Mouse (Mus musculus) forebrain, embryonic 14.5 days (tissue): ENCODE data around the gene Olfr568. TPM values are rescaled to one million over a fixed set of nuclear protein-coding genes. Genes with fewer than 3 reads are reported as not detected.
A peak's percentile ranks its signal among the peaks of the same experiment; 100 is the strongest.

ENCODE experiments used
- ATAC-seq: fragments of 200-750 bp; cut with Nextera tagmentation; 2 replicates; pipeline ENCODE4 v1.8.0; 2017; ENCODE audit warnings: mild to moderate bottlenecking, moderate library complexity
- DNase-seq: peaks from one replicate; pipeline ENCODE4 v3.0.0-alpha.2; 2015; ENCODE audit warnings: low spot score
- H3K27ac ChIP-seq: fragments of 300-500 bp; sonication (generic); 2 replicates; pipeline ENCODE4 v1.5.1; 2014; ENCODE audit warnings: low read depth, mild to moderate bottlenecking, control low read depth, low read length, moderate library complexity
- H3K27me3 ChIP-seq: fragments of 300-500 bp; sonication (generic); replicated peaks from 2 replicates; pipeline ENCODE4 v1.6.1; 2014; ENCODE audit warnings: low read length, control low read depth, mixed read lengths; ENCODE audit not compliant: control insufficient read depth, insufficient read depth
- H3K36me3 ChIP-seq: fragments of 300-500 bp; sonication (generic); 2 replicates; pipeline ENCODE4 v1.6.1; 2014; ENCODE audit warnings: low read length, control low read depth; ENCODE audit not compliant: control insufficient read depth, insufficient read depth
- H3K4me1 ChIP-seq: fragments of 300-500 bp; sonication (generic); 2 replicates; pipeline ENCODE4 v1.6.1; 2014; ENCODE audit warnings: antibody characterized with exemption, low read length, control low read depth; ENCODE audit not compliant: control insufficient read depth, insufficient read depth
- H3K4me2 ChIP-seq: fragments of 300-500 bp; sonication (generic); 2 replicates; pipeline ENCODE4 v1.6.1; 2014; ENCODE audit warnings: mild to moderate bottlenecking, control low read depth, low read length
- H3K4me3 ChIP-seq: fragments of 300-500 bp; sonication (generic); 2 replicates; pipeline ENCODE4 v1.5.1; 2014; ENCODE audit warnings: low read depth, low read length, control low read depth
- H3K9ac ChIP-seq: fragments of 300-500 bp; sonication (generic); 2 replicates; pipeline ENCODE4 v1.6.1; 2014; ENCODE audit warnings: mild to moderate bottlenecking, low read length, control low read depth, moderate library complexity
- H3K9me3 ChIP-seq: fragments of 300-500 bp; sonication (generic); replicated peaks from 2 replicates; pipeline ENCODE4 v1.6.1; 2016; ENCODE audit warnings: low read length, control low read depth, mixed read lengths; ENCODE audit not compliant: control insufficient read depth
- WGBS: fragments of 180-500 bp; shearing (Covaris S2); extraction: QIAGEN DNeasy Blood & Tissue Kit; methylation state at CpG from one replicate; pipeline ENCODE4 v1.1.7; 2014; 5-methylcytosine and 5-hydroxymethylcytosine counted together
- polyA plus RNA-seq: library from polyadenylated mRNA; unstranded; fragments of >200 nt; fragmentation: Nextera tagmentation; extraction: Ambion mirVana; gene quantifications from 2 replicates; pipeline ENCODE4 v1.2.1, GENCODE M21; 2014

The Olfr568 gene
- polyA plus RNA-seq, result not detected in 2 replicates

DNA sequence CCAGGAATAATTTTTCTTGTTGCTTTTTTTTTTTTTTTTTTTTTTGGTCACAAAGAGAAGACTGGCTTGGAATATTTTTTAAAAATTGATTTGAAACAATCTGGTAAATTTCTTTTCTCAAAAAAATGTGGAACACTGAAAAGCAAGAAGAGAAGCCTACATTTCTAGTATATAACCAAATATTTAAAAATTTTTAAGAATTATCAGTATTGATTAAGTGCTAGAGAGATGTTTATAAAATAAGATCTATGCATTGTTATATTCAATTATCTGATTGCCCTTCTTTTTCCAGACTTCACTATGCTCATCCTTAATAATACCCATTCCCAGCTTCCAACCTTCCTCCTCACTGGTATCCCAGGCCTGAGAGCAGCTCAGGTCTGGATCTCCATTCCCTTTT, at the start of gene Olfr568:
Gene Olfr568 (plus strand): TSS at position 301 of the 400 bp plus-strand sequence.
- no peaks in the 10 kb centered on the region for H3K4me1 ChIP-seq
- H3K9me3 ChIP-seq, result no peaks in the 10 kb centered on the region
- ATAC-seq, result no peak
- no peaks in the 10 kb centered on the region for H3K27me3 ChIP-seq
- no peak for DNase-seq
- H3K9ac ChIP-seq, result no peak within 1 kb of the TSS
- H3K4me2 ChIP-seq, result no peak within 1 kb of the TSS
- H3K36me3 ChIP-seq, result no peaks in the 10 kb centered on the region
- H3K4me3 ChIP-seq, result no peak within 1 kb of the TSS
- H3K27ac ChIP-seq, result no peak within 1 kb of the TSS

DNA sequence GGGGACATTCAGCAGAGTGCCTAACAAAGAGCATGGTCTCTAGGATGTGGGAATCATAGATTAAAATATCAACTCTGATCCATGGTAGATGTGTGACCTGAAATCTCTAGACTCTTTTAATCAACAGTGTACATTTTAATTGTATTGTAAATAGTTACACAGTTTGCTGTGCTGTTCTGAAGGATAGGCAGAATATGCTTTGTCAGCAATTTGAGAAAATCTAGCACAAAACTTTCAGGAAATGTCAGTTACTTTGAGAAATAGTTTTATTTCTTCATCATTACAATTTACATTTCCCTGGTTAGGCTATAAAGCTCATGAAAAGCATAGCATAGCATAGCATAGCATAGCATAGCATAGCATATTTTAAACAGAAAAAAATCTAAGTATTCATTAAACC, 21.1 kb upstream of the Olfr568 start:
- Histone ChIP-seq H3K27ac (no peak overlapping the region), H3K27me3 (no peaks in the 10 kb centered on the region), H3K9me3 (no peaks in the 10 kb centered on the region), H3K36me3 (no peaks in the 10 kb centered on the region), H3K4me2 (no peak overlapping the region), H3K4me3 (no peak overlapping the region), H3K9ac (no peak overlapping the region), H3K4me1 (no peaks in the 10 kb centered on the region)
- no peak for ATAC-seq
- no peak for DNase-seq

DNA sequence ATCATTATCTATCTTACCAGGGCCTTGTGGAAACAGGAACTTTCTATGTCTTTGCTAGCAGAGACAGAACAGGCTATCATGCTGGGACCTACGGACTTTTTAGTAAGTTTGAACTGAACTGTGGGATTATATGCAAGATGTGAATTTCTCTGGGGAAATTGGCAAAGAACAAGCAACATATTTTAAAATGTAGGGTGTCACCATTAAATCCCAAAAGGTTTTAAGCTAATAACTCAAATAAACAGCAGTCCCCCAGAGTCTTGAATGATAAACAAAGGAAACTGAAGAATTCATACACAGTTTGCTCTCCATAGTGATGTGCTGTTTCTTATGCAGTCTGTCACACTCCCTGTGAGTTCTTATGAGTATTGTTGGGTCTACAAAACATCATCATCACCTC, 18.3 kb upstream of the Olfr568 start, which contains the start of gene Olfr566:
Gene Olfr566 (minus strand): TSS at position 101 of the 400 bp plus-strand sequence.
- Histone ChIP-seq H3K36me3 (no peaks in the 10 kb centered on the region), H3K4me1 (no peaks in the 10 kb centered on the region), H3K9ac (no peak within 1 kb of the TSS), H3K4me2 (no peak within 1 kb of the TSS), H3K4me3 (no peak within 1 kb of the TSS), H3K27me3 (no peaks in the 10 kb centered on the region), H3K9me3 (no peaks in the 10 kb centered on the region), H3K27ac (no peak within 1 kb of the TSS)
- no peak for DNase-seq
- ATAC-seq, result no peak
- WGBS, result 77% methylated on average over 1 of the region's 1 CpGs

DNA sequence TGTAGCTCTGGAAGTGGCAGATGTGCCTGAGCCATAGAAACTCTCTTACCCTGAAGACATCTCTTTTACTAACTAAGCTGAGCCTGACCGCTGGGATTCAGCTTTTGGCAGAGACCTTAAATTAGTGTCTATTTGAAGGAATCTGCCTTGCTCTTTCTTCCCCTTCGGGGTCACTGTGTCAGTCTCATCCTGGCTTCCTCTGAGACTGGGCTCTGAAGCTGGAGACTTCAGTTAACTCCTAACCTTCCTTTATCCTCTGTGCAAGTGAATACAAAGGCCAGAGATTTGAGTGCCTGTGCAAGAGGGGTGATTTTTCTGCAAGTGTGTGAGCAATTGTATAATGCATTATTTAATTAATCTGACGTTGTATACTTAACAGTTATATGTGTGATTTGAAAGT, 13.9 kb downstream of the Olfr568 start, which contains the start of gene Olfr569:
Gene Olfr569 (minus strand): TSS at position 101 of the 400 bp plus-strand sequence.
- no peak for ATAC-seq
- 74% methylated on average over 3 of the region's 3 CpGs for WGBS
- H3K9me3 ChIP-seq, result no peaks in the 10 kb centered on the region
- no peak within 1 kb of the TSS for H3K9ac ChIP-seq
- no peak within 1 kb of the TSS for H3K4me2 ChIP-seq
- no peak within 1 kb of the TSS for H3K27ac ChIP-seq
- no peaks in the 10 kb centered on the region for H3K4me1 ChIP-seq
- DNase-seq, result no peak
- no peaks in the 10 kb centered on the region for H3K27me3 ChIP-seq
- H3K4me3 ChIP-seq, result no peak within 1 kb of the TSS
- H3K36me3 ChIP-seq, result no peaks in the 10 kb centered on the region

DNA sequence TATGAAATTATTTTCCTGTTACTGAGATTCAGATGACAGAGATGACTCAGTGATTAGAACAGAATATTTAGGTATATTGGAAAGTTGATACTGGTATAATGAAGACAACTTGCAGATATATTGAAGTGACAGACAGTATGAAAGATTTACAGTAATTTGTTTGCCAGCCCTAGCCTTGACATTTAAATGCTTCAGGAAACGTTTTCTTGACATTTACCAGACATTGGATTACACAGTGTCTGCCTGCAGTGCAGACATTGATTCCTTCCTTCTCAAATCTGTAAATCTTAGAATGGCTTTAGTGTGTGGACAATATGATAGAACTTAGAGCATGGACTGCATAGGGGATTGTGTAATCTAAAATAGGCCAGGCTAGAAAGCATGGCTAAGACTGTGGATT, 38.3 kb downstream of the Olfr568 start:
- no peaks in the 10 kb centered on the region for H3K4me1 ChIP-seq
- no peaks in the 10 kb centered on the region for H3K9me3 ChIP-seq
- H3K36me3 ChIP-seq, result no peaks in the 10 kb centered on the region
- no peak overlapping the region for H3K4me2 ChIP-seq
- H3K4me3 ChIP-seq, result no peak overlapping the region
- WGBS, result 56% methylated on average over 1 of the region's 1 CpGs
- H3K27me3 ChIP-seq, result no peaks in the 10 kb centered on the region
- no peak overlapping the region for H3K27ac ChIP-seq
- no peak overlapping the region for H3K9ac ChIP-seq
- ATAC-seq (no peak), DNase-seq (no peak)

DNA sequence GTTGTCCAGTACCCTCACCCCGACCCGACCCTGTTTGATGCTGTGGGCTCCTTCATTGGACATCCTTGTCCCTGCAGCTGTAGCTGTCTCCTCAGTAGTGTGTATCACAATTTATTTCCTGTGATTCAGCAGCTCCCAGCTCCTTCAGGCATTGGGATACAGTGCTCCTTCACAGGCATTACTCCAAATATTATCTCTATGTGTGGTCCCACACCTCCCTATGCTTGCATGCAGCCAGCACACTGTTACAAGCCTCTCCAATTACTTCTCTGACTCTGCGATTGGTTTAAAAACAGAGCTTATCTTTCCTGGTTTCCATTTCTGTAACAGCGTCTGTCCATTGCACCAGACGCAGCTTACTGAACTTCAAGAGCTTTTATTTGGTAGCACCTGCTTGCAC, 39.5 kb downstream of the Olfr568 start:
- WGBS, result 80% methylated on average over 5 of the region's 5 CpGs
- H3K4me2 ChIP-seq, result no peak overlapping the region
- H3K9ac ChIP-seq, result no peak overlapping the region

DNA sequence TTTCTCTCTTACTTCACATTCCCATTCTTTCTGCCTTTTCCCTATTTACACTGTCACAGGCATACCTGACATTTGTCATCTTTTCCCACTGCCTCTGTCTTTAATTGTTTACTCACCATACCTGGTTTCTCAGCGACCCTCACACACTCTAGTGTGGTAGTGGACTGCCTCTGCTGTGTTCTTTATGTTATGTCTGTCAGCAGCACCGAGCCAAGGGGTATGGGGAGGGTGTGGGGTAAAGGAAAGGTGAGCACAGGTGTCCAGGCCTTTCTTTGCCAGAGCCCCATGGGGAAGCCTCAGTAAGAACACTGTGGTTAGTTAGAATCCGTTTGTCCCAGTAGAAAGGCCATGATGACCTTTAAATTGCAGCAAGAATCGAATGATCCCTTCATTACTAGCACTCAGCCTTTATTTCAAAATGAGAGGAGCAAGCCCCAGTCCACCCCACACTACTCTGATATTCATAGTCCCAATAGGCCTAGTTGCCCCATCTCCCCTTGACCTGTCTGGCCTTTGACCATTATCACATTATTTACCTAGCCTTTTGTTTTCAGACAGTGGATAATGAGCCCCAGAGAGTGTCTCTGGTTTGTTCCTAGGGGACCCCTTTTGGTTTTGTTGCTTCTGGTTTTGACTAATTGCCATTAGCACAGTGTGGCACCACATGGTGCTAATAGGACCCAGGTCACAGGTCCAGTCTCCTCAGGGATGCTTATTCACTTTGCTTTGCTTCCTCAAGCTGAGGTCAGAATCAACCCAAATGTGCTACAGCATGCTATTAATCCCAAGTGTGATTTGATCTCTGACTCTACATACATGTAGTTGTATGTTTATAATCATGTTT, 40.3 kb downstream of the Olfr568 start, which contains the start of gene Olfr571:
Gene Olfr571 (minus strand): TSS at position 505 of the 844 bp plus-strand sequence.
- WGBS, result 62% methylated on average over 4 of the region's 4 CpGs
- H3K36me3 ChIP-seq, result no peaks in the 10 kb centered on the region
- no peaks in the 10 kb centered on the region for H3K27me3 ChIP-seq
- DNase-seq (no peak), ATAC-seq (no peak)
- H3K9ac ChIP-seq, result no peak within 1 kb of the TSS
- H3K4me3 ChIP-seq, result no peak within 1 kb of the TSS
- H3K4me2 ChIP-seq, result no peak within 1 kb of the TSS
- no peaks in the 10 kb centered on the region for H3K4me1 ChIP-seq
- H3K27ac ChIP-seq, result no peak within 1 kb of the TSS
- H3K9me3 ChIP-seq, result no peaks in the 10 kb centered on the region

More for the DNA sequence above, 39.5 kb downstream of the Olfr568 start:
- H3K4me3 ChIP-seq, result no peak overlapping the region
- peak; percentile 0 for DNase-seq
- no peak overlapping the region for H3K27ac ChIP-seq
- H3K4me1 ChIP-seq, result no peaks in the 10 kb centered on the region
- H3K36me3 ChIP-seq, result no peaks in the 10 kb centered on the region
- no peaks in the 10 kb centered on the region for H3K9me3 ChIP-seq
- H3K27me3 ChIP-seq, result no peaks in the 10 kb centered on the region
- no peak for ATAC-seq

DNA sequence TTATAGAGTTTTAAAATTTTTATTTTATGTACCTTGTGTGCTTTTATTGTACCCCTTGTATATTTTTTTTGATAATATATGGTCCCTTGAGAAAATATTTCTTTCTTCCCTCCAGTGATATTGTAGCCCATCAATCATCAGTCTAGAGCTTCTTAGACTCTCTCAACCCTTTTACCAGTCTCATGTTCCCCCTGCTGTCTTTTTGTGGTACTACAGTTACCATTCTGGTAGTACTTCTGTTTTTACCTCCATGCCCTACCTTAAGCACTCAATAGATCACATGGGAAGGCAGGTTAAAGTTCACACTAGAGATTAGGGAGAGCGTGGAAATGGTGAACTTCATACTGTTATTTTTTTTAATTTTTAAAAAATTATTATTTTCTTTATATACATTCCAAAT, 42.7 kb downstream of the Olfr568 start:
- H3K4me3 ChIP-seq, result no peak overlapping the region
- no peak overlapping the region for H3K27ac ChIP-seq
- no peaks in the 10 kb centered on the region for H3K27me3 ChIP-seq
- peak; percentile 81 for DNase-seq
- H3K4me2 ChIP-seq, result no peak overlapping the region
- no peaks in the 10 kb centered on the region for H3K4me1 ChIP-seq
- H3K9me3 ChIP-seq, result no peaks in the 10 kb centered on the region
- H3K36me3 ChIP-seq, result no peaks in the 10 kb centered on the region
- ATAC-seq, result peak; percentile 60; the same call in 1 of the 2 replicates
- H3K9ac ChIP-seq, result no peak overlapping the region
- WGBS, result 20% methylated on average over 1 of the region's 1 CpGs

DNA sequence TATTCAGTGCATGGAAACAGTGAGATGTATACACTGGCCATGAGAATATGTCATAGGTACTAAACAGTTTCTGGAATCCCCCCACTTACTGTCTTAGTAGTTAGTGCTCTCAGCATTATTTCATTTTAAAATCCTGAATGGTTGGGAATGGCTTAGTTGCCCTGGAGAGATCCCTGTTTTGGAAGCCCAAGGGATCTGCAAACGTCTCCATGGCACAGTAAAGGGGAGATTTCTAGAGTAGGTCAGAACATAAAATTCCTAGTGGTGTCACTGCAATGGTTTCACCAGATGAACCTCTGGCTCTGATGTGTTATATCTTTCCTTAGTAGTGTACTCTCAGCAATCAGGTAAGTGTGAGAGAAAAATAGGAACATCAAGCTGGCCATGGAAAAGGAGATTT, 47.2 kb downstream of the Olfr568 start, which contains the start of gene Olfr572:
Gene Olfr572 (plus strand): TSS at position 301 of the 400 bp plus-strand sequence.
- DNase-seq (no peak), ATAC-seq (no peak)
- H3K9ac ChIP-seq, result no peak within 1 kb of the TSS
- no peaks in the 10 kb centered on the region for H3K9me3 ChIP-seq
- no peaks in the 10 kb centered on the region for H3K36me3 ChIP-seq
- 67% methylated on average over 1 of the region's 1 CpGs for WGBS
- H3K4me2 ChIP-seq, result no peak within 1 kb of the TSS
- H3K27ac ChIP-seq, result no peak within 1 kb of the TSS
- H3K27me3 ChIP-seq, result no peaks in the 10 kb centered on the region
- H3K4me3 ChIP-seq, result no peak within 1 kb of the TSS
- H3K4me1 ChIP-seq, result no peaks in the 10 kb centered on the region
